Mouse (Mus musculus): ENCODE results near the gene Dyrk3. TPM values are rescaled to one million over a fixed set of nuclear protein-coding genes. Genes with fewer than 3 reads are reported as not detected.

Gene Dyrk3
- polyA plus RNA-seq (2012; ENCODE audit: insufficient read depth, insufficient read length, low replicate concordance, missing spikeins): not detected in 2 replicates

GRCm38 (mm10) chr1:131138191-131139016, at the start of gene Dyrk3:
Dyrk3 (minus strand) TSS chr1:131138340.
- H3K27ac ChIP-seq (ENCODE audit: insufficient read depth, low read depth, low read length): peak within 1 kb of the TSS; percentile 29; the same call in 1 of the 2 replicates
- TF ChIP-seq POLR2A (IDR thresholded peaks at IDR 0.05; ENCODE audit: insufficient read depth, low read depth, low read length) (peak; percentile 56), CTCF (IDR thresholded peaks at IDR 0.05; ENCODE audit: insufficient read depth, low read depth, low read length) (no peak)
- H3K4me3 ChIP-seq (ENCODE audit: insufficient read depth, low read depth, low read length): peak within 1 kb of the TSS; percentile 74
- WGBS: 2% methylated on average over 49 of the region's 49 CpGs
- peaks cover 6% of the 10 kb centered on the region for H3K4me1 ChIP-seq (ENCODE audit: control insufficient read depth, insufficient read depth, low read length)

GRCm38 (mm10) chr1:131187856-131188255, 49.7 kb upstream of the Dyrk3 start:
- peaks cover 10% of the 10 kb centered on the region for H3K4me1 ChIP-seq (ENCODE audit: control insufficient read depth, insufficient read depth, low read length)
- H3K27ac ChIP-seq (ENCODE audit: insufficient read depth, low read depth, low read length): no peak overlapping the region
- no peak overlapping the region for H3K4me3 ChIP-seq (ENCODE audit: insufficient read depth, low read depth, low read length)
- WGBS: 95% methylated on average over 5 of the region's 5 CpGs
- no peak for TF ChIP-seq CTCF (IDR thresholded peaks at IDR 0.05; ENCODE audit: insufficient read depth, low read depth, low read length)
- no peak for TF ChIP-seq POLR2A (IDR thresholded peaks at IDR 0.05; ENCODE audit: insufficient read depth, low read depth, low read length)

GRCm38 (mm10) chr1:131186995-131187394, 48.9 kb upstream of the Dyrk3 start:
- 64% methylated on average over 6 of the region's 6 CpGs for WGBS
- no peak for TF ChIP-seq POLR2A (IDR thresholded peaks at IDR 0.05; ENCODE audit: insufficient read depth, low read depth, low read length)
- TF ChIP-seq CTCF (IDR thresholded peaks at IDR 0.05; ENCODE audit: insufficient read depth, low read depth, low read length): no peak
- Histone ChIP-seq H3K4me1 (ENCODE audit: control insufficient read depth, insufficient read depth, low read length) (peaks cover 10% of the 10 kb centered on the region), H3K27ac (ENCODE audit: insufficient read depth, low read depth, low read length) (no peak overlapping the region), H3K4me3 (ENCODE audit: insufficient read depth, low read depth, low read length) (no peak overlapping the region)

GRCm38 (mm10) chr1:131185821-131186506, 47.8 kb upstream of the Dyrk3 start:
- TF ChIP-seq POLR2A (IDR thresholded peaks at IDR 0.05; ENCODE audit: insufficient read depth, low read depth, low read length) (no peak), CTCF (IDR thresholded peaks at IDR 0.05; ENCODE audit: insufficient read depth, low read depth, low read length) (no peak)

GRCm38 (mm10) chr1:131184956-131185660, 47.0 kb upstream of the Dyrk3 start:
- no peak overlapping the region for H3K27ac ChIP-seq (ENCODE audit: insufficient read depth, low read depth, low read length)
- TF ChIP-seq CTCF (IDR thresholded peaks at IDR 0.05; ENCODE audit: insufficient read depth, low read depth, low read length): no peak
- no peak overlapping the region for H3K4me3 ChIP-seq (ENCODE audit: insufficient read depth, low read depth, low read length)
- 86% methylated on average over 8 of the region's 8 CpGs for WGBS
- H3K4me1 ChIP-seq (ENCODE audit: control insufficient read depth, insufficient read depth, low read length): peaks cover 10% of the 10 kb centered on the region

More at GRCm38 (mm10) chr1:131185821-131186506, 47.8 kb upstream of the Dyrk3 start:
- WGBS: 64% methylated on average over 13 of the region's 13 CpGs
- no peak overlapping the region for H3K4me3 ChIP-seq (ENCODE audit: insufficient read depth, low read depth, low read length)
- H3K27ac ChIP-seq (ENCODE audit: insufficient read depth, low read depth, low read length): no peak overlapping the region
- H3K4me1 ChIP-seq (ENCODE audit: control insufficient read depth, insufficient read depth, low read length): peaks cover 10% of the 10 kb centered on the region

- Histone ChIP-seq H3K4me3 (ENCODE audit: insufficient read depth, low read depth, low read length) (no peak overlapping the region), H3K4me1 (ENCODE audit: control insufficient read depth, insufficient read depth, low read length) (peaks cover 10% of the 10 kb centered on the region), H3K27ac (ENCODE audit: insufficient read depth, low read depth, low read length) (no peak overlapping the region)
- TF ChIP-seq POLR2A (IDR thresholded peaks at IDR 0.05; ENCODE audit: insufficient read depth, low read depth, low read length) (no peak), CTCF (IDR thresholded peaks at IDR 0.05; ENCODE audit: insufficient read depth, low read depth, low read length) (no peak)
- 65% methylated on average over 9 of the region's 9 CpGs for WGBS
Measured at GRCm38 (mm10) chr1:131184253-131184955, 46.3 kb upstream of the Dyrk3 start.

GRCm38 (mm10) chr1:131183201-131183600, 45.1 kb upstream of the Dyrk3 start:
- WGBS: 83% methylated on average over 7 of the region's 7 CpGs
- Histone ChIP-seq H3K4me3 (ENCODE audit: insufficient read depth, low read depth, low read length) (no peak overlapping the region), H3K4me1 (ENCODE audit: control insufficient read depth, insufficient read depth, low read length) (peaks cover 10% of the 10 kb centered on the region), H3K27ac (ENCODE audit: insufficient read depth, low read depth, low read length) (no peak overlapping the region)
- TF ChIP-seq CTCF (IDR thresholded peaks at IDR 0.05; ENCODE audit: insufficient read depth, low read depth, low read length): no peak
- no peak for TF ChIP-seq POLR2A (IDR thresholded peaks at IDR 0.05; ENCODE audit: insufficient read depth, low read depth, low read length)
